Mouse (Mus musculus): ENCODE data around the gene Hddc3. TPM values are rescaled to one million over a fixed set of nuclear protein-coding genes. Genes with fewer than 3 reads are reported as not detected.

Hddc3 gene
- total and polyA plus RNA-seq, 3 experiments, result 2.6 to 12.6 (median 5.5) TPM

GRCm38 (mm10) chr7:80392119-80392518 is 49.2 kb downstream of the Hddc3 start:
- Histone ChIP-seq H3K36me3 (replicated peaks in 1 of 2; ENCODE audit: control insufficient read depth in 1 of 2, insufficient read depth in 1 of 2, low read length in 1 of 2) (peaks cover 59 to 74% of the 10 kb centered on the region in 2 experiments), H3K79me2 (replicated peaks; ENCODE audit: control insufficient read depth, extremely low read depth, insufficient read depth, poor library complexity, severe bottlenecking) (no peaks in the 10 kb centered on the region), H3K9me3 (replicated peaks; ENCODE audit: low read length) (no peaks in the 10 kb centered on the region), H3K4me2 (ENCODE audit: insufficient read depth, low read depth, poor library complexity, severe bottlenecking) (no peak overlapping the region), H3K27me3 (replicated peaks) (no peaks in the 10 kb centered on the region), H3K9ac (ENCODE audit: insufficient read depth, low read depth) (no peak overlapping the region), H3K27ac (ENCODE audit: insufficient read depth, low read depth) (no peak overlapping the region), H3K4me1 (ENCODE audit: control insufficient read depth in 1 of 2, insufficient read depth in 2 of 2) (peaks cover 3 to 20% of the 10 kb centered on the region in 2 experiments; a peak in 2 of 4 replicates), H3K4me3 (replicated peaks in 1 of 3; ENCODE audit: low read depth in 2 of 3, low read length in 2 of 3, poor library complexity in 1 of 3) (no peak overlapping the region)
- in situ Hi-C loops (cut with MboI; ENCODE audit: low pct_ligation_motif_present, low pct_unique_long_range_greater_than_20kb, low sequenced_read_pairs) (loop anchor here (25.0 kb wide), 1 partner anchor 445 kb away; the partner anchor contains the start of gene Iqgap1), dilution Hi-C loops (cut with MboI; ENCODE audit: extremely low pct_ligation_motif_present, extremely low pct_unique_long_range_greater_than_20kb, low sequenced_read_pairs) (loop anchor here (25.0 kb wide), 1 partner anchor 170 kb away; no protein-coding TSS in a partner anchor)
- DNase-seq (ENCODE audit: extremely low read depth), result no peak
- TF ChIP-seq ELF1 (IDR thresholded peaks at IDR 0.05; ENCODE audit: low read depth, low read length) (no peak), GABPA (IDR thresholded peaks at IDR 0.05; ENCODE audit: insufficient replicate concordance, low read depth, low read length) (no peak), MAFK (IDR thresholded peaks at IDR 0.05; ENCODE audit: insufficient replicate concordance, low read length) (no peak), IRF4 (IDR thresholded peaks at IDR 0.05; ENCODE audit: low read depth, low read length) (no peak), EP300 (IDR thresholded peaks at IDR 0.05; ENCODE audit: low read length) (no peak), TBP (conservative IDR thresholded peaks at IDR 0.05; ENCODE audit: low read depth, low read length) (no peak), E2F4 (IDR thresholded peaks at IDR 0.05; ENCODE audit: insufficient replicate concordance, low read depth, low read length) (no peak), NRF1 (IDR thresholded peaks at IDR 0.05; ENCODE audit: low read depth, low read length) (no peak), ETS1 (conservative IDR thresholded peaks at IDR 0.05; ENCODE audit: low read depth, low read length) (no peak), SIN3A (IDR thresholded peaks at IDR 0.05; ENCODE audit: low read length) (no peak), CHD2 (IDR thresholded peaks at IDR 0.05; ENCODE audit: low read length) (no peak), ZKSCAN1 (IDR thresholded peaks at IDR 0.05; ENCODE audit: borderline replicate concordance, low read depth, low read length) (no peak), ZNF384 (IDR thresholded peaks at IDR 0.05; ENCODE audit: low read depth, low read length) (no peak)

- in situ Hi-C loops (cut with MboI; ENCODE audit: low pct_ligation_motif_present, low pct_unique_long_range_greater_than_20kb, low sequenced_read_pairs), result loop anchor here (25.0 kb wide), 1 partner anchor 443 kb away; the partner anchor contains the start of gene Iqgap1
- dilution Hi-C loops (cut with MboI; ENCODE audit: extremely low pct_ligation_motif_present, extremely low pct_unique_long_range_greater_than_20kb, low sequenced_read_pairs), result loop anchor here (25.0 kb wide), 1 partner anchor 168 kb away; no protein-coding TSS in a partner anchor
- no peaks in the 10 kb centered on the region for H3K9me3 ChIP-seq (replicated peaks; ENCODE audit: low read length)
- H3K9ac ChIP-seq (ENCODE audit: insufficient read depth, low read depth), result no peak overlapping the region
- TF ChIP-seq TCF12 (IDR thresholded peaks at IDR 0.05; ENCODE audit: low read depth, low read length) (no peak), ETS1 (conservative IDR thresholded peaks at IDR 0.05; ENCODE audit: low read depth, low read length) (no peak), ZNF384 (IDR thresholded peaks at IDR 0.05; ENCODE audit: low read depth, low read length) (no peak), POLR2A (IDR thresholded peaks at IDR 0.05; ENCODE audit: low read depth, low read length) (no peak), NELFE (IDR thresholded peaks at IDR 0.05; ENCODE audit: low read depth, low read length) (no peak), ZMIZ1 (IDR thresholded peaks at IDR 0.05; ENCODE audit: low read depth, low read length) (no peak), MAZ (IDR thresholded peaks at IDR 0.05; ENCODE audit: low read depth, low read length) (no peak), MYC (IDR thresholded peaks at IDR 0.05; ENCODE audit: low read depth, low read length) (no peak), GABPA (IDR thresholded peaks at IDR 0.05; ENCODE audit: insufficient replicate concordance, low read depth, low read length) (no peak), MAX (IDR thresholded peaks at IDR 0.05; ENCODE audit: low read length) (no peak)
- H3K4me2 ChIP-seq (ENCODE audit: insufficient read depth, low read depth, poor library complexity, severe bottlenecking), result no peak overlapping the region
- no peak overlapping the region for H3K27ac ChIP-seq (ENCODE audit: insufficient read depth, low read depth)
- peaks cover 0 to 14% of the 10 kb centered on the region in 2 experiments; a peak in 2 of 4 replicates for H3K4me1 ChIP-seq (ENCODE audit: control insufficient read depth in 1 of 2, insufficient read depth in 2 of 2)
- peaks cover 65 to 85% of the 10 kb centered on the region in 2 experiments for H3K36me3 ChIP-seq (replicated peaks in 1 of 2; ENCODE audit: control insufficient read depth in 1 of 2, insufficient read depth in 1 of 2, low read length in 1 of 2)
- no peak for DNase-seq (ENCODE audit: extremely low read depth)
- H3K4me3 ChIP-seq (replicated peaks in 1 of 3; ENCODE audit: low read depth in 2 of 3, low read length in 2 of 3, poor library complexity in 1 of 3), result no peak overlapping the region
- H3K27me3 ChIP-seq (replicated peaks), result no peaks in the 10 kb centered on the region
- peaks cover 3% of the 10 kb centered on the region for H3K79me2 ChIP-seq (replicated peaks; ENCODE audit: control insufficient read depth, extremely low read depth, insufficient read depth, poor library complexity, severe bottlenecking)
Measured at GRCm38 (mm10) chr7:80394600-80394999, 51.7 kb downstream of the Hddc3 start.
